Mouse (Mus musculus): ENCODE data around the gene Gm3880. TPM values are rescaled to one million over a fixed set of nuclear protein-coding genes. Genes with fewer than 3 reads are reported as not detected.

Gm3880 gene
- polyA plus RNA-seq (2017; shearing (Covaris generic)): not detected

DNA sequence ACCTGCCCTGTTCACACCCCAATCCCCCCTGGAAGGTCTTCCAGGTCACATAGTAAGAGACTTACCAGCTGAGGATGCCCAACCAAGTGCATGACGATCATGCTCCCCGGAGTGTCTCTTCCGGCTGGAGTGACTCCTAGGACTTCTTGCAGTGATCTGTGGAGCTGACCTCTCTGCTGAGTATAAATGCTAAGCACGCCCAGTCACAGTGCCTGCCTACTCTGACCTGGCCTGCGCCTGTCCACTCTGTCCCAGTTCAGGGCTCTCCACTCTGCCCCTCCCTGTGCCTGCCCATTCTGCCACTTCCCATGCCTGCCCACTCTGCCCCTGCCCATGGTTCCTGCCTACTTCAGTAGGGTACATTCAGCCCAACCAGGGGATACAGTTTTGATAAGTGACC lies at the start of gene Gm3880:
Gene Gm3880, minus strand, starts transcription at position 101 of the 400 bp plus-strand sequence.

DNA sequence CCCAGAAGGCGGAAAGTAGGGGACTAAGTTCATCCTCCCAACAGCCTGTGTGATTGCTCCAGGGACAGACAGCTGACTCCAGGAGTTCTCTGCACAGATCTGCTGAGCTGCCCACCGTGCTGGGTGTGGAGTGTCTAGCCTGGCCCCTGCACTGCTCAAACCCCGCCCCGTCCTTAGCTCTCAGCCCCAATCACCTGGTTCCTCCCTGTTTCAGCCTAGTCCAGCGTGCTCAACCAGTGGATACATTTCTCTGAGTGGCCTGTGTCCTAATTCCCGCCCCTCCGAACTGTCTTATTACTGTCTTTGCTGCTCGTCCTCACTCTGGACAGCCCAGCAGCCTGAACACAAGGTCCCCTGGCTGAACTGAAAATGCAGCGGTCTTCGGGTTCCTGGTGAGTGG lies 20.8 kb upstream of the Gm3880 start, which contains the start of the genes Gm9112 and Dmrtc1b:
Gene Gm9112, minus strand, starts transcription at position 101 of the 400 bp plus-strand sequence.
Gene Dmrtc1b, plus strand, starts transcription at position 331 of the 400 bp plus-strand sequence.

DNA sequence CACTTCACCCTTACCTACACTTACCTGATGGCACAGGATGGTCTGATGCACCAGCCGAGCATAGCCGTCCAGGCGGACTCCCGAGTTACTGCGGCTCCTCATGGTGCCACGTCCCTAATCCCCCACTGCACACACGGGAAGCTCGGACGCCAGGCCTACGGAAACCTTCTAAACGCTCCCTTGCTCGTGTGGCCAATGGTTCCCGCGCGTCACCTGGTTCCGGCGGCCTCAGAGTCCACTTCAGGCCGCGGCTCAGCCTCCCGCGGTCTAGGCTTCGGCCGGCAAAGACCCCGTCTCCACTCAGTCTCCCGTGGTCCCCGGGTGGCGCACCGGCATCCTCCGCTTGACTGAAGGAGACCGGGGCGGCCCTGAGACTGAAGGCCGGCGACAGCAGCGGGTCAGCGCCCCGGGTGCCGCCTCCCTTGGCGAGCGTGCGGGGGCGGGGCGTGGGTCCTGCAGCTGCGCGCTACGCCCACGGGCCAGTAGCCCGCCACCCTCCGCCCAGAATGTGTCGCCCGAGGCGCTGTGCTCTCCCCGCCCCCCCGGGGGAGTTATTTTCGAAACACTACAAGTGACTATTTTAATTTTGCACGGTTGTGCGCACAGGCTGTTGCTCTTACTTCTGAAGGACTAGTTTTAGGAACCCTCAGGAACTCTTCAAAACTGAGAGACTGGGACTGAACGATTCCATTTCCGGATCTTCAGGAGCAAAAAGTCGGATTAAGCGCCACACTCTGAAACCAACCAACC lies 42.8 kb downstream of the Gm3880 start, which contains the start of gene Phka1:
Gene Phka1, minus strand, starts transcription at position 424 of the 750 bp plus-strand sequence.

Other genes starting within 250 kb of the Gm3880 start
- gene Hdac8, start 181.6 kb downstream of the Gm3880 start, polyA plus RNA-seq (2017; shearing (Covaris generic)): 24.8 TPM
- gene Phka1, start 42.7 kb downstream of the Gm3880 start, polyA plus RNA-seq (2017; shearing (Covaris generic)): 0.15 TPM
- gene Gm9112, start 20.7 kb upstream of the Gm3880 start, polyA plus RNA-seq (2017; shearing (Covaris generic)): not detected
- not detected for gene Dmrtc1b, start 20.9 kb upstream of the Gm3880 start, polyA plus RNA-seq (2017; shearing (Covaris generic))
- gene Dmrtc1c1, start 116.0 kb upstream of the Gm3880 start, polyA plus RNA-seq (2017; shearing (Covaris generic)): not detected
- not detected for gene Dmrtc1c2, start 167.6 kb upstream of the Gm3880 start, polyA plus RNA-seq (2017; shearing (Covaris generic))
- not detected for gene 1700031F05Rik, start 181.0 kb upstream of the Gm3880 start, polyA plus RNA-seq (2017; shearing (Covaris generic))
- gene Dmrtc1a, start 221.7 kb upstream of the Gm3880 start, polyA plus RNA-seq (2017; shearing (Covaris generic)): not detected
- not detected for gene 1700011M02Rik, start 221.9 kb upstream of the Gm3880 start, polyA plus RNA-seq (2017; shearing (Covaris generic))
- gene 1700018G05Rik, start 241.4 kb upstream of the Gm3880 start, polyA plus RNA-seq (2017; shearing (Covaris generic)): not detected

All from inflammation-experienced regulatory T-cells, adult 16 weeks (primary cell).